Comparison of ENCODE assay signal across 25 mouse cellular contexts in the genomic region with DNA sequence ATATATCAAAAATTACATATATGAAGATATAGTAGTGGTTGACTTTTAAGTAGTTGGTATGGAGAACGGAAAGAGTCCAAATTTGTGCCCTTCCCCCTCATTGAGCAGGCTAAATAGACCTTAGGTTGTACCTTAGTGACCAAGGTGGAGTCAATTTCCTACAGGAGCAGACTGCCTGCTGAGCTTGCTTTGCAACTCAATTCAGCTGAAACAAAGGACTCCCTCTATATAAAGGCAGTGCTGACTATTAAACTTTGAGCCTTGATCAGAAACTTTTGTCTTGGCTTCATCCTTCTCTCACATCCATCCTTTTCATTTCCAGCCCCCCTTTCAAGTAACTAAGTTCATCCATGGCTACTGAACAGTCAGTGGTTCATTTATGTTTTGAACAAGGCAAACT.
"Had no signal": no experiment of that assay in that cellular context is flagged by ENCODE, and none has a peak within 500 bp of the region (broad histone marks: within the 10 kb centered on the region; RNA-seq: fewer than 3 reads in every experiment).

No protein-coding gene starts in this region.

- H3K9ac ChIP-seq: embryonic facial prominence, embryonic 12.5 days; embryonic facial prominence, embryonic 13.5 days; embryonic facial prominence, embryonic 15.5 days; forebrain, embryonic 12.5 days; forebrain, embryonic 13.5 days; forebrain, embryonic 15.5 days; forebrain, postnatal 0 days had no signal

- H3K4me1 ChIP-seq: embryonic facial prominence, embryonic 10.5 days; embryonic facial prominence, embryonic 12.5 days; embryonic facial prominence, embryonic 13.5 days; embryonic facial prominence, embryonic 15.5 days; forebrain, embryonic 12.5 days; forebrain, embryonic 13.5 days; forebrain, embryonic 15.5 days; heart, embryonic 10.5 days had no signal

- H3K9me3 ChIP-seq: embryonic facial prominence, embryonic 10.5 days; embryonic facial prominence, embryonic 12.5 days; embryonic facial prominence, embryonic 13.5 days; embryonic facial prominence, embryonic 15.5 days; forebrain, embryonic 10.5 days; forebrain, embryonic 12.5 days; forebrain, embryonic 13.5 days; forebrain, embryonic 15.5 days; heart, embryonic 10.5 days had no signal

- H3K36me3 ChIP-seq: embryonic facial prominence, embryonic 10.5 days; embryonic facial prominence, embryonic 12.5 days; embryonic facial prominence, embryonic 13.5 days; embryonic facial prominence, embryonic 15.5 days; forebrain, embryonic 10.5 days; forebrain, embryonic 12.5 days; forebrain, embryonic 15.5 days; heart, embryonic 10.5 days had no signal

- H3K4me3 ChIP-seq: embryonic facial prominence, embryonic 10.5 days; embryonic facial prominence, embryonic 12.5 days; embryonic facial prominence, embryonic 13.5 days; embryonic facial prominence, embryonic 15.5 days; erythroblast, embryonic 14.5 days; forebrain, embryonic 10.5 days; forebrain, embryonic 12.5 days; forebrain, embryonic 13.5 days; forebrain, embryonic 15.5 days; gastrocnemius, adult 2 months; heart, adult 2 months; heart, embryonic 10.5 days had no signal

- DNase-seq: cerebellum, adult 9-11 months; cerebellum, postnatal 10 days; cerebellum, postnatal 14 days; cerebellum, postnatal 25 days; cerebellum, postnatal 36 days; embryo, embryonic 11 days; forebrain, postnatal 0 days; gastrocnemius, adult 2 months; gastrocnemius, postnatal 10 days; gastrocnemius, postnatal 14 days; gastrocnemius, postnatal 25 days; gastrocnemius, postnatal 36 days; heart, adult 11 months; heart, adult 18-20 months; heart, adult 2 months had no signal

- H3K27ac ChIP-seq: embryonic facial prominence, embryonic 10.5 days; embryonic facial prominence, embryonic 12.5 days; embryonic facial prominence, embryonic 13.5 days; embryonic facial prominence, embryonic 15.5 days; forebrain, embryonic 10.5 days; forebrain, embryonic 12.5 days; forebrain, embryonic 13.5 days; forebrain, embryonic 15.5 days; gastrocnemius, adult 2 months; heart, adult 2 months; heart, embryonic 10.5 days had no signal
